Mouse (Mus musculus): Measurements from ENCODE around the gene Slc38a10. TPM values are rescaled to one million over a fixed set of nuclear protein-coding genes. Genes with fewer than 3 reads are reported as not detected.

Slc38a10 gene
- total RNA-seq, 2 experiments from 2014 or later = 43.8 to 57.6 TPM

- DNase-seq = peak; percentile 42
Observed at GRCm38 (mm10) chr11:120140255-120140654, 10.9 kb downstream of the Slc38a10 start.

- DNase-seq = no peak
Observed at GRCm38 (mm10) chr11:120139309-120139731, 11.8 kb downstream of the Slc38a10 start.

GRCm38 (mm10) chr11:120137625-120138004, 13.5 kb downstream of the Slc38a10 start:
- peak; percentile 59 for DNase-seq

- DNase-seq = no peak
Observed at GRCm38 (mm10) chr11:120136796-120137624, 14.1 kb downstream of the Slc38a10 start.

GRCm38 (mm10) chr11:120136195-120136594, 15.0 kb downstream of the Slc38a10 start:
- no peak for DNase-seq

- DNase-seq = no peak
Observed at GRCm38 (mm10) chr11:120134847-120135530, 16.2 kb downstream of the Slc38a10 start.

- DNase-seq = no peak
Observed at GRCm38 (mm10) chr11:120134148-120134547, 17.0 kb downstream of the Slc38a10 start.

- no peak for DNase-seq
Observed at GRCm38 (mm10) chr11:120129281-120129680, 21.9 kb downstream of the Slc38a10 start.

GRCm38 (mm10) chr11:120126845-120127244, 24.3 kb downstream of the Slc38a10 start:
- DNase-seq = no peak

- no peak for DNase-seq
Observed at GRCm38 (mm10) chr11:120122126-120122525, 29.0 kb downstream of the Slc38a10 start.

GRCm38 (mm10) chr11:120120642-120121420, 30.3 kb downstream of the Slc38a10 start:
- DNase-seq = no peak

GRCm38 (mm10) chr11:120119936-120120541, 31.1 kb downstream of the Slc38a10 start:
- DNase-seq = no peak

- DNase-seq = no peak
Observed at GRCm38 (mm10) chr11:120119108-120119507, 32.0 kb downstream of the Slc38a10 start.

GRCm38 (mm10) chr11:120117626-120118025, 33.5 kb downstream of the Slc38a10 start:
- no peak for DNase-seq

- DNase-seq = no peak
Observed at GRCm38 (mm10) chr11:120114488-120115215, 36.5 kb downstream of the Slc38a10 start.

- DNase-seq = no peak
Observed at GRCm38 (mm10) chr11:120112136-120112535, 39.0 kb downstream of the Slc38a10 start.

- no peak for DNase-seq
Observed at GRCm38 (mm10) chr11:120111033-120111432, 40.1 kb downstream of the Slc38a10 start.

- no peak for DNase-seq
Observed at GRCm38 (mm10) chr11:120110554-120110953, 40.6 kb downstream of the Slc38a10 start.

GRCm38 (mm10) chr11:120109558-120110210, 41.5 kb downstream of the Slc38a10 start:
- no peak for DNase-seq

- no peak for DNase-seq
Observed at GRCm38 (mm10) chr11:120107796-120108195, 43.4 kb downstream of the Slc38a10 start.

- DNase-seq = no peak
Observed at GRCm38 (mm10) chr11:120107026-120107425, 44.1 kb downstream of the Slc38a10 start.

Data from gastrocnemius, postnatal 25 days (tissue).